Mouse (Mus musculus): ENCODE measurements around the gene Cyp4v3.
"Not testable (repeated sequence)": the region's sequence is repeated elsewhere in the genome, so short reads cannot be mapped to it uniquely, and the experiment has no call there.

Cyp4v3 gene

GRCm38 (mm10) chr8:45332685-45333409 is at the start of gene Cyp4v3:
TSS of gene Cyp4v3 (minus strand) at chr8:45333216.
- DNase-seq = peak; percentile 75 to 81

- DNase-seq = no peak
Measured at GRCm38 (mm10) chr8:45381963-45382347, 48.9 kb upstream of the Cyp4v3 start, which contains the start of gene Fam149a. TSS of gene Fam149a (minus strand) at chr8:45382291.

GRCm38 (mm10) chr8:45381075-45381962 is 48.3 kb upstream of the Cyp4v3 start:
- DNase-seq = no peak

DNA sequence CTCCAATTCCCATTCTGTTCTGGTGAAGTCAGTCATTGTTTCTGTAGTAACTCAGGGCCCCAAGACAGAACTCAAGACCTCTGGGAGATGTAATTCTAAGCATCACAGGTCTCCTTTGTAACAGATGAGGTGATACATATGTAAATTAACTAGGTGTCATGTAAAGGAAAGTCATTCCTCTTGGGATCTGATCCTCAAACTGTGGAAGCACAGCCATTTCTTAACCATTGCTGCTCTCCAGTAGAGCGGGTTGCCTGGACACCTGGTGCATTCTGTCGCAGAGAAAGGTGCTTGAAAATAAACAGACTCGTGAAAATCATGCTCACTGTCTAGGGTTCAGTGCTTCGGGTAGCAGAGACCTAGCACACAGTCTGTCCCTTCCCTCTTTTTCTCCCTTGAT is 47.6 kb upstream of the Cyp4v3 start:
- DNase-seq = no peak

GRCm38 (mm10) chr8:45374071-45374470 is 41.1 kb upstream of the Cyp4v3 start:
- DNase-seq = no peak

DNA sequence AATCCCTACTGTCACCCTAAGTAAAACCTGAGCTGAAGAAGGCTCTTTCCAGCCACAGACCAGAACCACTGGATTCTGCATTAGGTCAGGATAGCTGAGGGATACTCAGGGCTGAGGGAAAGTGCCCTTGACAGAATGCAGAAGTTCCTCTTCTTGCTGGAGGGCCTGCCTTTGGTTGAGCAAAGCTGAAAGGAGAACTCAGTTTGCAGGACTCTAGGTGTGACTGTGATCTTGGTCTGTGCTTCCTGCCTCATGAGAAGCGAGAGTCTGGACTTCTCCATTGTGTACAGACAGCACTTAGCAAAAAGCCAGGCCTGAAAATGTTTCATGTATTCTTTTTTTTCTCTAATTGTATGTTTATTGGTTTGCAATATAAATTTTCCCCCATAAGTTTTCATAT is 34.1 kb upstream of the Cyp4v3 start:
- DNase-seq = no peak

GRCm38 (mm10) chr8:45363220-45363619 is 30.2 kb upstream of the Cyp4v3 start:
- peak; percentile 23 to 33 for DNase-seq

DNA sequence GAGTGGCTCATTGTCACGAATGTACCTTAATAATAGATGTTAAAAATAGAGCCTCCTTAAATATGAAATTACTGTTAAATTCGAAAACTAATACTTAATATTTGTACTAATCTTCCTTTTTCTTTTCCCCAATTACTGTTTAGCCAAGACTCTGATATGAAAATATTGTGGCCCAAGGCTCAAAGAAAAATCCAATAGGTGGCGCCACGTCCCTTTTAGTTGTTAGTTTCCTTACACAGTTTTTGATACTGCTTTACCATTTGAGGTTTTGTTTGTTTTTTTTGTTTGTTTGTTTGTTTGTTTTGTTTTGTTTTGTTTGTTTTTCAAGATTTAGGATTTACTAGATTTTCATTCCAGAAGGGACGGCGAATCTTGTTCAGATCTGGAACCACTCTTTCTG is 29.3 kb upstream of the Cyp4v3 start:
- DNase-seq = peak; percentile 43 to 78

GRCm38 (mm10) chr8:45359091-45359605 is 26.1 kb upstream of the Cyp4v3 start:
- peak in 1 of 2 experiments; percentile 31 for DNase-seq

GRCm38 (mm10) chr8:45358132-45358918 is 25.3 kb upstream of the Cyp4v3 start:
- peak; percentile 37 to 73 for DNase-seq

- DNase-seq = peak; percentile 19 to 39
Measured at GRCm38 (mm10) chr8:45355809-45356208, 22.8 kb upstream of the Cyp4v3 start.

- DNase-seq = peak; percentile 64 to 86
Measured at GRCm38 (mm10) chr8:45345031-45345430, 12.0 kb upstream of the Cyp4v3 start.

DNA sequence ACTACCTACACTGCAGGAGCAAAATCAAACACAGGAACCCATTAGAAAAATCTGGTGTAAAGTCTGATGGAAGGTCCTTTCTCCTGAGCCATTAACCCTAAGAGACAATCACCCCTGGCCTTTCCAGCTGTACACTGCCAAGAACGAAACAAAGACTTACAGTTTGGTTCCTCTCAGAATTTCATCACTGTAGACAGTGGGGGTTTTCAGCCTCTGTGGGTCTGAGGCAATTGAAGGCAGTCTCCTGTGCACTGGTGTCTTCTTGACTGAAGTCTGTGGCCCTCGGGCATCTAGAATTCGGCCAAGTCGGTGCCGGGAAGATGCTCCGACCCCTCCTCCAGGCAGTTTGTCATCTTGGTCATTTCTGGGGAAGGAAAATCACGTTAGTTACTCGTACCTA is 11.3 kb upstream of the Cyp4v3 start:
- DNase-seq = no peak

DNA sequence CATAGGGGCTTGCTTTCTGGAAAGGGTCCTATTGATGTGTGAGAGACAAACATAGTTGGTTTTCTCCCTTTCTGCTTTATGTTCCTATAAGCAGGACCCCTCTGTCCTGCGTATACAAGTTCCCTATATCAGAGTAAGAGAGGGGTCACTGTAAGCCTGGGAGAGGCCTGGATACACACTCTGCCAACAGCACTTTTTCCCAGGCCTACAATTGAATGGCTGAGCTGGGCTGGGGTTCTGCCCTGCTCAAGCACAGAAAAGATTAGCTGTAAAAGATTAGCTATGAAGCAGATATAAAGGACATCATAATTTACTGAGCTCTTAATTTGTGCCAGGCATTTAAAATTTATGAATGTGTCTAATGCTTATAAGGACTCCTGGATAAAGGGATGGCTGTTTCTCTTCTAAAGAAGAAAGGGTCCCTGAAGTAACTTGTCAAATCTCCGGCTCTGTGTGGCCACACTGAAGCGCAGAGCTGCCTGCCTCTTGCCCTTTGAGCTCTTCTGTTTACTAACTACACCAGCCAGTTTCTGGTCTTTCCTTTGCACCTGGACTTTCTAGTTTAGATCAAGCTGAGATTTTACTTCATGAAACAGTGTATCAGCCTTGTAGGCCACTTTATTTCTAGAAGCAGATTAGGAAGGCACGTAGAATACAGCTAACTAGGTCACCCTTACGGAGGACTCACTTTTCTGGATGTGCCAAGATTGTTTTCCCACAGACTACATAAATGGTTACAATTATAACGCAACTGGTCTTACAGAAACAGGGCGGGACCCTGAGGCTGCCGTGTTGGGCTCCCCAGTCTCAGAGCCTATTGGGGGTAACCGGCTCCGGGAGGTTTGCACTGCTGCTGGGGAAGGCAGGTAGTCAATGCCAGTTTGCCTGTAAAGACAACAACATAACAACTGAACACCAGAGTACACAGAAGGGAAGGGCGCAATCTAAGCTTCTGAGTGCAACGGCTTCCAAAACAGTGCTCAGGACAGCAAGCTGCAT is 8.9 kb upstream of the Cyp4v3 start:
- no peak for DNase-seq

- peak; percentile 14 to 22 for DNase-seq
Measured at GRCm38 (mm10) chr8:45333493-45333892, 477 bp upstream of the Cyp4v3 start.

- no peak for DNase-seq
Measured at GRCm38 (mm10) chr8:45330856-45331255, 2.2 kb downstream of the Cyp4v3 start.

DNA sequence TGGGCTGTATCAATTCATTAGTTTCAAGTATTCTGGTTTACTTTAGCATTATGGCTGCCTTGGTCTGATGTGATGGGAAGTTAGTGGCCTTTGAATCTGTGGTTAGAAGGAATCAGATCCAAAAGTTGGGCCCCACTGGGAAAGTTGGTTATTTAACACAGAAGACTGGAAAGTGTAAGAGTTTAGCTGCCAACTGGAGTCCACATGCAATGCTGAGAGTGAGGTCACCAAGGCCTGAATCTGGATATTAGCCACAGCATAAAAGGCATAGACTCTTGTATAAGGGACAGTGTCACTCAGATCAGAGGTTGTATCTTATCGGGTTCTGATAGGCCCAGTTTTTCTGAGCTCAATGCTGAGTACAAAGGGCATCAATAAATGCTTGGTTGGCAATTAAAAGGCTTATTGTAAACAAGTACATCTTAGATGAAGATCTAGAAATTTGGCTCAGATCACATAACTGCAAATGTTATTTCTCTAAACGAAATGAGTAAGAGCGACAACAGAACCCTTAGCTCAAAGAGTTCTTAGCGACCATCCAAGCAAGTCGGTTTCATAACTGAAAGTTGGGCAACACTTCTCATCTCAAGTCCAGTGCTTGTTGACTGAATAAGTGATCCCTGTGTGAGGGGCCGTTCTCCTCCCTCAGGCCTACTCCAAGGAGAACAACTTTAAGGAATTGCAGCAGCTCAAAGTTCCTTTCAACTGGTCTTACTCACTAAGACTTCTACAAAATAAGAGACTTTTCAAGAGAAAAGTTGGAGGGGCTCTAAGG is 3.6 kb downstream of the Cyp4v3 start:
- no peak for DNase-seq

- DNase-seq = not testable (repeated sequence)
Measured at GRCm38 (mm10) chr8:45327076-45327475, 5.9 kb downstream of the Cyp4v3 start.

DNA sequence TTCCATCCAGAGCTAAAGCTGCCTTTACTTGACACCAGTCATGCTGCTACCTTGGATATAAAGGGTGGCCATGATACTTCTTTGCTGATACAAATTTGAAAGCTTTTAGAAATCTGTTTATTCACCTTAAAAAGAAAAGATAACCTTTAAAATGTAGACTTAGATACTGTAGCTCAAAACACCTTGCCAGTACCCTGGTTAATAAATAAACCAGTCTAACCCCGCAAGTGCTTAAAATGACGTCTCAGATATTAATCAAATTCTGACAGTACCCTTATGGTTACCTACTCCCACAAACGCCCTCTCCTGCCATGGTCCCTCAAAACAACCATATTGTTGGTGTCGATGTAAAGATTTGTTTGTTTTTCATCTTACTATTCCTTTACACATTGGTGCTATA is 8.9 kb downstream of the Cyp4v3 start:
- no peak for DNase-seq

GRCm38 (mm10) chr8:45321365-45321764 is 11.7 kb downstream of the Cyp4v3 start:
- no peak for DNase-seq

DNA sequence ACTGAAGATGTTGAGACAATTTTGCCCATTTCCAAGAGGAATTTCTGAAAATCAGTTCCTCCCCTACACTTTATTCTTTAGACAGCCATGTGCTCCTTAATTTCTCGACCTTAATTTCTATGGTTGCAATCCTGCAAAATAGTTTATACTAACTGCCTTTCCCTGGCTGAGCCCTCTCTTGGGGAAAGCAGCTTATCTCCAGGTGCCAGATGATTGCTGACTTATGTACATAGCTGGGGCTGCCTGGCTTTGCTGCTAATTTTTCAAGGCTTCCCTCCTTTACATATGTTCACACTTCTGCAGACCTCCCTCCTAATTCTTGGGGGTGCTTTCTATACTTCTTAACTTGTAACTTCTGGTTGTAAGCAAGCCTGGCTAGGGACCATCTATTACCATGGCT is 12.1 kb downstream of the Cyp4v3 start:
- no peak for DNase-seq
